Mouse (Mus musculus): ENCODE data around the gene Usp43. TPM values are rescaled to one million over a fixed set of nuclear protein-coding genes. Genes with fewer than 3 reads are reported as not detected.

Gene Usp43
- total RNA-seq, 2 experiments from 2014 or later: 3.6 to 6.0 TPM

- peak; percentile 48 to 69 for DNase-seq (ENCODE audit: low spot score in 2 of 2)
- intact Hi-C loops (cut with DNase I): loop anchor here (2.0 kb wide), 1 partner anchor 33 kb away; no protein-coding TSS in a partner anchor
These were observed 100.4 kb downstream of the Usp43 start for GRCm38 (mm10) chr11:67821560-67821959.

- intact Hi-C loops (cut with DNase I): loop anchor here (2.0 kb wide), 1 partner anchor 35 kb away; no protein-coding TSS in a partner anchor
These were observed 101.7 kb downstream of the Usp43 start for GRCm38 (mm10) chr11:67820221-67820620.

GRCm38 (mm10) chr11:67819604-67820003 lies 102.3 kb downstream of the Usp43 start:
- intact Hi-C loops (cut with DNase I): loop anchor here (2.0 to 5.0 kb wide), 3 partner anchors 35 to 588 kb away; no protein-coding TSS in a partner anchor
- peak; percentile 37 for DNase-seq (ENCODE audit: low spot score in 2 of 2)

More at GRCm38 (mm10) chr11:67820221-67820620, 101.7 kb downstream of the Usp43 start:
- peak; percentile 27 to 31 for DNase-seq (ENCODE audit: low spot score in 2 of 2)

- no peak for DNase-seq (ENCODE audit: low spot score in 2 of 2)
- intact Hi-C loops (cut with DNase I): no loop called here
These were observed 110.4 kb downstream of the Usp43 start for GRCm38 (mm10) chr11:67811535-67811934.

GRCm38 (mm10) chr11:67808051-67808450 lies 113.9 kb downstream of the Usp43 start:
- DNase-seq (ENCODE audit: low spot score in 2 of 2): no peak
- intact Hi-C loops (cut with DNase I): no loop called here

GRCm38 (mm10) chr11:67806832-67807597 lies 114.9 kb downstream of the Usp43 start:
- intact Hi-C loops (cut with DNase I): no loop called here
- no peak for DNase-seq (ENCODE audit: low spot score in 2 of 2)

- intact Hi-C loops (cut with DNase I): no loop called here
These were observed 116.4 kb downstream of the Usp43 start for GRCm38 (mm10) chr11:67805538-67805937.

More at GRCm38 (mm10) chr11:67805538-67805937, 116.4 kb downstream of the Usp43 start:
- DNase-seq (ENCODE audit: low spot score in 2 of 2): no peak

Other genes starting within 250 kb of the Usp43 start
- 1 to 10 TPM; 1.1 to 2.5 TPM for gene Rcvrn, start 226.8 kb downstream of the Usp43 start, total RNA-seq (2021)
- gene Glp2r, start 151.0 kb downstream of the Usp43 start, total RNA-seq (2021): 1 to 10 TPM in 1 of 2 experiments, under 1 TPM in 1; 0.97 to 1.5 TPM
- not detected for gene Gsg1l2, start 147.5 kb downstream of the Usp43 start, total RNA-seq (2021)
- gene Dhrs7c, start 124.0 kb downstream of the Usp43 start, total RNA-seq (2021): under 1 TPM in 1 of 2 experiments, not detected in 1; 0.36 TPM
- 10 to 100 TPM in 1 of 2 experiments, 1 to 10 TPM in 1; 6.5 to 12.8 TPM for gene Cfap52, start 43.5 kb upstream of the Usp43 start, total RNA-seq (2021)
- 10 to 100 TPM; 36.7 to 42.5 TPM for gene Stx8, start 44.0 kb upstream of the Usp43 start, total RNA-seq (2021)